Mouse (Mus musculus): Measurements from ENCODE around the gene Mlycd. TPM values are rescaled to one million over a fixed set of nuclear protein-coding genes. Genes with fewer than 3 reads are reported as not detected.

Gene Mlycd
- polyA plus RNA-seq, 1 experiment from 2014 or later, result 14.0 TPM

- ATAC-seq (ENCODE audit: insufficient read depth) (peak; percentile 66), DNase-seq (peak; percentile 89)
- no peaks in the 10 kb centered on the region for H3K36me3 ChIP-seq (ENCODE audit: insufficient read depth)
- peak within 1 kb of the TSS; percentile 64 for H3K9ac ChIP-seq
- H3K27ac ChIP-seq (ENCODE audit: low read depth), result no peak within 1 kb of the TSS
- H3K9me3 ChIP-seq (ENCODE audit: low read depth, low read length), result no peaks in the 10 kb centered on the region
- peak within 1 kb of the TSS; percentile 97 for H3K4me2 ChIP-seq
- H3K4me3 ChIP-seq (ENCODE audit: low read depth, low read length), result peak within 1 kb of the TSS; percentile 65
- TF ChIP-seq CTCF (IDR thresholded peaks at IDR 0.05; ENCODE audit: low read depth), result peak; percentile 88
- 2% methylated on average over 44 of the region's 52 CpGs for WGBS
- H3K27me3 ChIP-seq (ENCODE audit: insufficient read depth, low read length), result peaks cover 21% of the 10 kb centered on the region; the same call in 1 of the 2 replicates
- H3K4me1 ChIP-seq (ENCODE audit: insufficient read depth), result no peaks in the 10 kb centered on the region
These were observed 51.7 kb downstream of the Mlycd start, which contains the start of gene Necab2 for GRCm38 (mm10) chr8:119446211-119446989. Gene Necab2 (plus strand): TSS chr8:119446719.

DNA sequence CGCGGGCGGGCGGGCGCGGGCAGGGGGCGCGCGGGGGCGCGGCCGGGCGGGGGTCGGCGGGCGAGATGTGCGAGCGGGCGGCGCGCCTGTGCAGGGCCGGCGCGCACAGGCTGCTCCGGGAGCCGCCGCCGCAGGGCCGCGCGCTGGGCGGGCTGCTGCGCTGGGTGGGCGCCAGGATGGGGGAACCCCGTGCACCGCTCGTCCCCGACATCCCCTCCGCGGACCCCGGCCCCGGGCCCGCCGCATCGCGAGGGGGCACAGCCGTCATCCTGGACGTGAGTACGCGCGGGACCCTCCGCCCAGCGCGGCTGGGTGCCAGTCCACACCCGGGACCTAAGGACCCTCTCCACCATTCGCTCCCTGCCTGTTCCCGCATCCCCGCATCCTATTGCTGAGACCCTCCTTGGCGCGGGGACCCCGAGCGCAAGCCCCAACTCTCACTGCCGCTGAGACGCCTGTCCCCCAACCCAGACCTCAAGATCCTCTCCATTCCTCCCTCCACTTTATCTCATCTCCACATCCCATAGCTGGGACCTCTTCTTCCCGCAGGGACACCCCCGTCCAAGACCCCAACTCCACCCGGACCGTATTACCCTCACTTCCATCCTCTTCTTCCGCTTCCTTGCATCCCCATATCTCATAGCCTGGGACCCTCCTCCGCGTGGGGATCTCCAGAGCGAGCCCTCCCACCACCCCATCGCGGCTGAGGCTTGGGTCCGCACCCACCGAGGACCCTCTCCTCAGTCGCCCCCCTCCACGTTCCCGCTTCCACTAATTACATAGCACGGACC lies 52.5 kb downstream of the Mlycd start:
- DNase-seq, result peak; percentile 51
- 2% methylated on average over 53 of the region's 80 CpGs for WGBS

DNA sequence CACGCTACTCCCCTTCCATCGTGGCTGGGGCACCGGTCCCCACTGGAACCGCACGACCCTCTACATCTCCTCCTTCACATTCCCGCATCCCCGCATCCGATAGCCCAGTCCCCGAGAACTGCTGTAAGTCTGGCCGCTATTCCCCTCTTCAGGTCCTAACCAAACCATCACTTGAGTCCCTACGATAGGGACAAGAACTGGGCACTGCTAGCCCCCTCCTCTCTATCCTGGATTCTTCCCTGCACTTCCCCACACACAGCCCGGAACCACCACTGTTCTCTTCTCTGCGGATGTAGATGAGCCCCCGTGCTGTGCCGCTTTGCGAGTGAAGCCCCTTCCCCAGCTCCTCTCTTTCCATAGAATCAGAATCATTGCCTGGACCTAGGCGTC lies 53.1 kb downstream of the Mlycd start:
- Histone ChIP-seq H3K36me3 (ENCODE audit: insufficient read depth) (no peaks in the 10 kb centered on the region), H3K9ac (no peak overlapping the region)
- TF ChIP-seq CTCF (IDR thresholded peaks at IDR 0.05; ENCODE audit: low read depth), result no peak

More for the DNA sequence above, 52.5 kb downstream of the Mlycd start:
- peaks cover 21% of the 10 kb centered on the region; the same call in 1 of the 2 replicates for H3K27me3 ChIP-seq (ENCODE audit: insufficient read depth, low read length)
- H3K4me2 ChIP-seq, result peak overlapping the region; percentile 97
- H3K9ac ChIP-seq, result peak overlapping the region; percentile 64
- H3K9me3 ChIP-seq (ENCODE audit: low read depth, low read length), result no peaks in the 10 kb centered on the region
- no peaks in the 10 kb centered on the region for H3K36me3 ChIP-seq (ENCODE audit: insufficient read depth)
- TF ChIP-seq CTCF (IDR thresholded peaks at IDR 0.05; ENCODE audit: low read depth), result no peak
- ATAC-seq (ENCODE audit: insufficient read depth), result peak; percentile 64
- no peaks in the 10 kb centered on the region for H3K4me1 ChIP-seq (ENCODE audit: insufficient read depth)
- no peak overlapping the region for H3K27ac ChIP-seq (ENCODE audit: low read depth)
- peak overlapping the region; percentile 65 for H3K4me3 ChIP-seq (ENCODE audit: low read depth, low read length)

GRCm38 (mm10) chr8:119449627-119450026 lies 54.9 kb downstream of the Mlycd start:
- Histone ChIP-seq H3K36me3 (ENCODE audit: insufficient read depth) (no peaks in the 10 kb centered on the region), H3K9me3 (ENCODE audit: low read depth, low read length) (no peaks in the 10 kb centered on the region), H3K4me1 (ENCODE audit: insufficient read depth) (no peaks in the 10 kb centered on the region), H3K9ac (no peak overlapping the region), H3K4me2 (no peak overlapping the region), H3K27me3 (ENCODE audit: insufficient read depth, low read length) (peaks cover 21% of the 10 kb centered on the region; the same call in 1 of the 2 replicates), H3K27ac (ENCODE audit: low read depth) (no peak overlapping the region), H3K4me3 (ENCODE audit: low read depth, low read length) (no peak overlapping the region)
- ATAC-seq (ENCODE audit: insufficient read depth) (no peak), DNase-seq (no peak)
- TF ChIP-seq CTCF (IDR thresholded peaks at IDR 0.05; ENCODE audit: low read depth), result no peak
- 69% methylated on average over 12 of the region's 12 CpGs for WGBS

More for the DNA sequence above, 53.1 kb downstream of the Mlycd start:
- DNase-seq (no peak), ATAC-seq (ENCODE audit: insufficient read depth) (no peak)
- Histone ChIP-seq H3K4me1 (ENCODE audit: insufficient read depth) (no peaks in the 10 kb centered on the region), H3K27me3 (ENCODE audit: insufficient read depth, low read length) (peaks cover 21% of the 10 kb centered on the region; the same call in 1 of the 2 replicates), H3K4me3 (ENCODE audit: low read depth, low read length) (peak overlapping the region; percentile 65), H3K9me3 (ENCODE audit: low read depth, low read length) (no peaks in the 10 kb centered on the region), H3K27ac (ENCODE audit: low read depth) (no peak overlapping the region), H3K4me2 (peak overlapping the region; percentile 97)
- whole genome bisulfite sequencing, result 3% methylated on average over 17 of the region's 17 CpGs

GRCm38 (mm10) chr8:119451131-119451530 lies 56.5 kb downstream of the Mlycd start:
- no peak for ATAC-seq (ENCODE audit: insufficient read depth)
- H3K9ac ChIP-seq, result no peak overlapping the region
- WGBS, result 88% methylated on average over 4 of the region's 4 CpGs

GRCm38 (mm10) chr8:119452919-119453318 lies 58.2 kb downstream of the Mlycd start:
- H3K4me2 ChIP-seq, result no peak overlapping the region
- no peak for TF ChIP-seq CTCF (IDR thresholded peaks at IDR 0.05; ENCODE audit: low read depth)
- H3K4me1 ChIP-seq (ENCODE audit: insufficient read depth), result no peaks in the 10 kb centered on the region
- DNase-seq (no peak), ATAC-seq (ENCODE audit: insufficient read depth) (no peak)
- no peak overlapping the region for H3K27ac ChIP-seq (ENCODE audit: low read depth)
- 85% methylated on average over 5 of the region's 5 CpGs for WGBS
- no peak overlapping the region for H3K4me3 ChIP-seq (ENCODE audit: low read depth, low read length)
- H3K27me3 ChIP-seq (ENCODE audit: insufficient read depth, low read length), result peaks cover 12% of the 10 kb centered on the region; the same call in 1 of the 2 replicates
- H3K9ac ChIP-seq, result no peak overlapping the region
- H3K36me3 ChIP-seq (ENCODE audit: insufficient read depth), result no peaks in the 10 kb centered on the region
- H3K9me3 ChIP-seq (ENCODE audit: low read depth, low read length), result no peaks in the 10 kb centered on the region

More at GRCm38 (mm10) chr8:119451131-119451530, 56.5 kb downstream of the Mlycd start:
- TF ChIP-seq CTCF (IDR thresholded peaks at IDR 0.05; ENCODE audit: low read depth), result no peak
- DNase-seq, result no peak
- no peak overlapping the region for H3K4me2 ChIP-seq
- H3K4me1 ChIP-seq (ENCODE audit: insufficient read depth), result no peaks in the 10 kb centered on the region
- H3K9me3 ChIP-seq (ENCODE audit: low read depth, low read length), result no peaks in the 10 kb centered on the region
- no peak overlapping the region for H3K4me3 ChIP-seq (ENCODE audit: low read depth, low read length)
- peaks cover 21% of the 10 kb centered on the region; the same call in 1 of the 2 replicates for H3K27me3 ChIP-seq (ENCODE audit: insufficient read depth, low read length)
- H3K36me3 ChIP-seq (ENCODE audit: insufficient read depth), result no peaks in the 10 kb centered on the region
- H3K27ac ChIP-seq (ENCODE audit: low read depth), result no peak overlapping the region

DNA sequence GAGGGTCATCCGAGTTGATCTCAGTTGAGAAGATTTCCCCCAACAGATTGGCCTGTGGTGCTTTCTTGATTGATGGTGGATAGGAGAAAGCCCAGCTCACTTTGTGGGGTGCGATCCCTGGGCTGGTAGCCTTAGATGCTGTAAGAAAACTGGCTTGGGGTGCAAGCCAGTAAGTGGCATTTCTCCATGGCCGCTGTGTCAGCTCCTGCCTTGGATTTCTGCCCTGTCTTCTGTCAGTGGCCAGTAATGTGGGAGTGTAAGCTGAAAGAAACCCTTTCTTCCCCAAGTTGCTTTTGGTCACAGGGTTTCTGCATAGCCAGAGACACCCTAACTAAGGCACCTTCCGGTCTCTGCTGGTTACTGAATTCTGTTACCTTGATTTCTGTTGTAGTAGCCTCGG lies 61.4 kb downstream of the Mlycd start:
- no peaks in the 10 kb centered on the region for H3K9me3 ChIP-seq (ENCODE audit: low read depth, low read length)
- no peak overlapping the region for H3K4me2 ChIP-seq
- DNase-seq (no peak), ATAC-seq (ENCODE audit: insufficient read depth) (no peak)
- 76% methylated on average over 5 of the region's 5 CpGs for WGBS
- H3K27ac ChIP-seq (ENCODE audit: low read depth), result no peak overlapping the region
- H3K4me3 ChIP-seq (ENCODE audit: low read depth, low read length), result no peak overlapping the region
- no peak overlapping the region for H3K9ac ChIP-seq
- H3K4me1 ChIP-seq (ENCODE audit: insufficient read depth), result no peaks in the 10 kb centered on the region; the same call in 1 of the 2 replicates
- TF ChIP-seq CTCF (IDR thresholded peaks at IDR 0.05; ENCODE audit: low read depth), result no peak
- H3K36me3 ChIP-seq (ENCODE audit: insufficient read depth), result no peaks in the 10 kb centered on the region
- H3K27me3 ChIP-seq (ENCODE audit: insufficient read depth, low read length), result no peaks in the 10 kb centered on the region
